ENCODE assay signal across 17 mouse cellular contexts in the genomic region with DNA sequence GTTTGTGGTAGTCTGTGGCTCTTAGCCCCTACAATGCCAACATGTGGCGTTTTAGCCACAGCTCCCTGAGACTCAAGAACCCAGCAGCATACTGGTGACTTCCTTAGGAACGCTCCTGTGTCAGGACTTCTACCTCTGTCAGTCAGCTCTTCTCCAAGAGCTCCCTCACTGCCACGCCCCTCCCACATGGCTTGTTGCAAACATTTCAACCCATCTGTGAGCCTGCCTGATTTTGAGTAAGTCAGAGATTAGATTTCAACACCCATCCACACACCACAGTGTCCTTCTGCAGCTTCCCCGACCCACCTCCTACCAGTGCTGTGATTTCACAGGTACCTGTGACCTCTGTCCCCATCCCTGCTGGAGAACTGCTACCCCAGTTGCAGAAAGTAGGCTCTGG. TPM values are rescaled to one million over a fixed set of nuclear protein-coding genes. Genes with fewer than 3 reads are reported as not detected.
"Had no signal": no experiment of that assay in that cellular context is flagged by ENCODE, and none has a peak within 500 bp of the region (broad histone marks: within the 10 kb centered on the region; RNA-seq: fewer than 3 reads in every experiment).

No protein-coding gene starts in this region.

- H3K4me1 ChIP-seq: liver, embryonic 13.5 days; liver, embryonic 15.5 days; lung, embryonic 15.5 days; megakaryocyte, embryonic 14.5 days; stomach, embryonic 15.5 days had no signal

- H3K27ac ChIP-seq: liver, embryonic 13.5 days; liver, embryonic 15.5 days; lung, embryonic 15.5 days; macrophage; neural tube, embryonic 12.5 days; stomach, embryonic 15.5 days; stomach, postnatal 0 days had no signal

- H3K9me3 ChIP-seq: liver, embryonic 13.5 days; liver, embryonic 15.5 days; lung, embryonic 15.5 days; megakaryocyte, embryonic 14.5 days; neural tube, embryonic 12.5 days; stomach, embryonic 15.5 days had no signal

- DNase-seq: liver, embryonic 13.5 days; liver, postnatal 0 days; lung, adult 2 months; lung, postnatal 14 days; lung, postnatal 36 days; right cerebral cortex, postnatal 14 days; thymus, adult 2 months; thymus, postnatal 25 days; thymus, postnatal 4 days had no signal

- H3K27me3 ChIP-seq: liver, embryonic 15.5 days; lung, embryonic 15.5 days; neural tube, embryonic 12.5 days; stomach, embryonic 15.5 days had no signal

- H3K4me2 ChIP-seq: liver, embryonic 13.5 days; liver, embryonic 15.5 days; lung, embryonic 15.5 days; neural tube, embryonic 12.5 days; stomach, embryonic 15.5 days had no signal

- H3K4me3 ChIP-seq: liver, embryonic 13.5 days; liver, embryonic 15.5 days; lung, embryonic 15.5 days; megakaryocyte, embryonic 14.5 days; neural tube, embryonic 12.5 days; stomach, embryonic 15.5 days had no signal

- H3K36me3 ChIP-seq: liver, embryonic 13.5 days; liver, embryonic 15.5 days; lung, embryonic 15.5 days; neural tube, embryonic 12.5 days; stomach, embryonic 15.5 days had no signal

- ATAC-seq: liver, postnatal 0 days; lung, postnatal 0 days had no signal

- H3K9ac ChIP-seq: liver, embryonic 13.5 days; liver, embryonic 15.5 days; liver, postnatal 0 days; lung, embryonic 15.5 days; neural tube, embryonic 12.5 days; stomach, embryonic 15.5 days had no signal

RNA-seq across cellular contexts. Expression of gene Galnt9, which starts 43.9 kb away (rescaled TPM):
- polyA plus RNA-seq: liver, embryonic 13.5 days had no signal
